Mouse (Mus musculus): ENCODE measurements at regions not wholly inside any gene's neighbourhood (a gene's known extent, or its start where the extent isn't known, plus 50 kb on each side); places are given as distances from the start of the nearest gene placed in this dataset.
"Not testable (repeated sequence)": the region's sequence is repeated elsewhere in the genome, so short reads cannot be mapped to it uniquely, and the experiment has no call there.

GRCm38 (mm10) chr13:31050160-31050788, 76.3 kb downstream of the Gm5447 start:
- no peak overlapping the region for H3K4me2 ChIP-seq
- H3K27ac ChIP-seq = no peak overlapping the region
- H3K36me3 ChIP-seq = no peaks in the 10 kb centered on the region
- no peaks in the 10 kb centered on the region for H3K27me3 ChIP-seq
- H3K4me1 ChIP-seq = no peaks in the 10 kb centered on the region
- ATAC-seq (replicated peaks; ENCODE audit: low FRiP score) = no peak
- WGBS = 80% methylated on average over 11 of the region's 11 CpGs
- no peak overlapping the region for H3K9ac ChIP-seq
- H3K4me3 ChIP-seq (replicated peaks) = no peak overlapping the region
- no peaks in the 10 kb centered on the region for H3K9me3 ChIP-seq (replicated peaks)

DNA sequence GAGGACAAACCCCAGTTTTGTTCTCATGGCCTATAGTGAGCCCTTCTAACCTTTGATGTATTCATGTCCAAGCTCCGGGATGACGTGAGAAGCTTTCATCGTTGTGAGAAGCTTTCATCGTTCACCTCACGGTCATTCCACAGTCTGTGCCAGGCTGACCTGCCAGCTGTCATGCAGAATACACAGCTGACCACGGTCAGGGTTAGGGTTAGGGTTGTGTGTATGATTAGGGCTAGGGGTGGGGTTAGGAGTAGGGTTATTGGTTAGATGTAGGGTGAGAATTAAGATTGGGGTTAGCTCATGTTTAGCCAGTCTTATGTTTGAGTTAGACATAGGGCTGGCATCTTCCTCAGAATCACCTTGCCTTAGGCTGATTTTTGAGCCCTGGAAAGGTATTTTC, 77.6 kb downstream of the Gm5447 start:
- ATAC-seq (replicated peaks; ENCODE audit: low FRiP score); H3K27ac ChIP-seq; H3K4me3 ChIP-seq (replicated peaks); H3K4me1 ChIP-seq; H3K4me2 ChIP-seq; H3K9ac ChIP-seq; H3K27me3 ChIP-seq; H3K9me3 ChIP-seq (replicated peaks); H3K36me3 ChIP-seq: not testable (repeated sequence)
- WGBS = no CpG with 5 or more reads among the region's 6 CpGs

- no peaks in the 10 kb centered on the region for H3K36me3 ChIP-seq
- H3K4me1 ChIP-seq = no peaks in the 10 kb centered on the region
- H3K9me3 ChIP-seq (replicated peaks) = no peaks in the 10 kb centered on the region
- no peak overlapping the region for H3K9ac ChIP-seq
- no peaks in the 10 kb centered on the region for H3K27me3 ChIP-seq
- no peak overlapping the region for H3K27ac ChIP-seq
- no peak for ATAC-seq (replicated peaks; ENCODE audit: low FRiP score)
- 90% methylated on average over 8 of the region's 8 CpGs for WGBS
- H3K4me2 ChIP-seq = no peak overlapping the region
- no peak overlapping the region for H3K4me3 ChIP-seq (replicated peaks)
Observed at GRCm38 (mm10) chr13:31054356-31054755, 80.4 kb downstream of the Gm5447 start.

GRCm38 (mm10) chr13:31055376-31056083, 81.5 kb downstream of the Gm5447 start:
- H3K4me3 ChIP-seq (replicated peaks) = no peak overlapping the region
- H3K27ac ChIP-seq = no peak overlapping the region
- no peaks in the 10 kb centered on the region for H3K36me3 ChIP-seq
- no peaks in the 10 kb centered on the region for H3K27me3 ChIP-seq
- H3K4me2 ChIP-seq = no peak overlapping the region
- no peak for ATAC-seq (replicated peaks; ENCODE audit: low FRiP score)
- H3K9ac ChIP-seq = no peak overlapping the region
- H3K9me3 ChIP-seq (replicated peaks) = no peaks in the 10 kb centered on the region
- H3K4me1 ChIP-seq = no peaks in the 10 kb centered on the region
- 70% methylated on average over 5 of the region's 5 CpGs for WGBS

- no peak for ATAC-seq (replicated peaks; ENCODE audit: low FRiP score)
- Histone ChIP-seq H3K36me3 (no peaks in the 10 kb centered on the region), H3K4me3 (replicated peaks) (no peak overlapping the region), H3K27me3 (no peaks in the 10 kb centered on the region), H3K9me3 (replicated peaks) (no peaks in the 10 kb centered on the region), H3K27ac (no peak overlapping the region), H3K4me1 (no peaks in the 10 kb centered on the region), H3K4me2 (no peak overlapping the region), H3K9ac (no peak overlapping the region)
- WGBS = 92% methylated on average over 12 of the region's 12 CpGs
Observed at GRCm38 (mm10) chr13:31056154-31056871, 82.3 kb downstream of the Gm5447 start.

DNA sequence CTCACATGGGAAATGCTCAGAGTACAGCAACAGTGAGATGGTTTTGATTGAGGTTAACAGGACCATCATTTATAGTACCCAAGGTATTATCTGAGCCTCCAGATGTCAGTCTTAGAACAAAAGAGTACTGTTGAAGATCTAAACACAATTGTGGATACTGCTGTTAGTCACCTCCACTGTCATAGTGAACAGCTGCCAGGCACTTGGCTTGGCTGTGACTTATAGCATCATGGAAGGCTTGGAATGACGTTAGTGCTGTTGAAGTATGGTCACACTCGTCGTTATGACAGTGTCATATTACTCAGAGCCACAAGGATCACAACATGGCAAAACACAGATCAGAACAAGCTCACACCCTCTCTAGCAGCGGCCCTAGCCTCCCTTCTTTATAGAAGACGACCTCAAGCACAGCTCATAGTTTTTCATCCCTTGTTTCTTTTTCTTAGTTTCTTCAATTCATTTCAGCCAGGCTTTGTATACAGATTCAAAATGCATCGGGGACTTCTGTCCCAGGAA, 87.0 kb downstream of the Gm5447 start:
- H3K27ac ChIP-seq = no peak overlapping the region
- H3K9ac ChIP-seq = no peak overlapping the region
- no peak overlapping the region for H3K4me3 ChIP-seq (replicated peaks)
- no peaks in the 10 kb centered on the region for H3K27me3 ChIP-seq
- no peaks in the 10 kb centered on the region for H3K4me1 ChIP-seq
- no peaks in the 10 kb centered on the region for H3K9me3 ChIP-seq (replicated peaks)
- no peaks in the 10 kb centered on the region for H3K36me3 ChIP-seq
- no peak for ATAC-seq (replicated peaks; ENCODE audit: low FRiP score)
- H3K4me2 ChIP-seq = no peak overlapping the region
- 52% methylated on average over 6 of the region's 6 CpGs for WGBS

- no peaks in the 10 kb centered on the region; the same call in 1 of the 2 replicates for H3K27me3 ChIP-seq
- H3K27ac ChIP-seq = no peak overlapping the region
- H3K4me3 ChIP-seq (replicated peaks) = no peak overlapping the region
- no peak overlapping the region for H3K9ac ChIP-seq
- H3K4me2 ChIP-seq = no peak overlapping the region
- H3K36me3 ChIP-seq = no peaks in the 10 kb centered on the region
- WGBS = 78% methylated on average over 2 of the region's 2 CpGs
- no peak for ATAC-seq (replicated peaks; ENCODE audit: low FRiP score)
- H3K9me3 ChIP-seq (replicated peaks) = no peaks in the 10 kb centered on the region
- H3K4me1 ChIP-seq = no peaks in the 10 kb centered on the region
Observed at GRCm38 (mm10) chr13:31068343-31068742, 94.3 kb downstream of the Gm5447 start.

- WGBS = 51% methylated on average over 5 of the region's 5 CpGs
- no peak overlapping the region for H3K4me3 ChIP-seq (replicated peaks)
Observed at GRCm38 (mm10) chr13:31076541-31076940, 102.5 kb downstream of the Gm5447 start.

DNA sequence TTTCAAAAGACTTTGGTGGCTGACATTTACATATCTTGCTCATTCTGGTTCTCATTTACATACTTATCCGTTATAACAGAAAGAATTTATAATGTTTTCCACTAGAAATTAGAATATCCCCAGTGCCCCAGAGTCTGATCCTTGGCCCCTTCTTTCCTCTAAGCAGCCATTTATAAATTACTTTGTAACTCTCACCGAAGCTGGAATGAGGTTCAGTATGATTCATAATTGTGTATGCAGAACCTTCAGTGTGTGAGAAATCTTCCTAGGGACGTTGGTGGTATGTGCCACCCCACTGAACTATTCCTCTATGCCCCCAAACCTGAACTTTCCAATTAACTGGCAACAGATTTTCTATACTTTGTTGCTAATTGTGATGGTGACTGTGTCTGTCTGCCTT, 104.7 kb downstream of the Gm5447 start:
- ATAC-seq (replicated peaks; ENCODE audit: low FRiP score) = no peak
- 70% methylated on average over 3 of the region's 3 CpGs for WGBS
- no peak overlapping the region for H3K9ac ChIP-seq
- peaks cover 61% of the 10 kb centered on the region for H3K27me3 ChIP-seq
- no peak overlapping the region for H3K27ac ChIP-seq
- H3K9me3 ChIP-seq (replicated peaks) = no peaks in the 10 kb centered on the region
- no peaks in the 10 kb centered on the region for H3K4me1 ChIP-seq
- H3K4me3 ChIP-seq (replicated peaks) = no peak overlapping the region
- no peak overlapping the region for H3K4me2 ChIP-seq
- no peaks in the 10 kb centered on the region for H3K36me3 ChIP-seq

More at GRCm38 (mm10) chr13:31076541-31076940, 102.5 kb downstream of the Gm5447 start:
- H3K9ac ChIP-seq = no peak overlapping the region
- no peak overlapping the region for H3K27ac ChIP-seq
- no peaks in the 10 kb centered on the region for H3K4me1 ChIP-seq
- H3K9me3 ChIP-seq (replicated peaks) = no peaks in the 10 kb centered on the region
- H3K27me3 ChIP-seq = peaks cover 50% of the 10 kb centered on the region
- no peak for ATAC-seq (replicated peaks; ENCODE audit: low FRiP score)
- H3K4me2 ChIP-seq = no peak overlapping the region
- H3K36me3 ChIP-seq = no peaks in the 10 kb centered on the region

- WGBS = 7% methylated on average over 4 of the region's 4 CpGs
- H3K27ac ChIP-seq = no peak overlapping the region
- no peak for ATAC-seq (replicated peaks; ENCODE audit: low FRiP score)
Observed at GRCm38 (mm10) chr13:31080215-31080614, 106.2 kb downstream of the Gm5447 start.

GRCm38 (mm10) chr13:31082448-31083140, 108.6 kb downstream of the Gm5447 start:
- ATAC-seq (replicated peaks; ENCODE audit: low FRiP score) = no peak
- Histone ChIP-seq H3K36me3 (no peaks in the 10 kb centered on the region), H3K4me2 (no peak overlapping the region), H3K9ac (no peak overlapping the region), H3K27me3 (peaks cover 74% of the 10 kb centered on the region), H3K9me3 (replicated peaks) (no peaks in the 10 kb centered on the region), H3K27ac (no peak overlapping the region), H3K4me3 (replicated peaks) (no peak overlapping the region), H3K4me1 (no peaks in the 10 kb centered on the region)
- WGBS = 22% methylated on average over 13 of the region's 13 CpGs

More at GRCm38 (mm10) chr13:31080215-31080614, 106.2 kb downstream of the Gm5447 start:
- Histone ChIP-seq H3K4me2 (0 out of 2 replicates have a peak overlapping the region, but pooled peaks have one; percentile 7), H3K9me3 (replicated peaks) (no peaks in the 10 kb centered on the region), H3K4me1 (no peaks in the 10 kb centered on the region), H3K27me3 (peaks cover 73% of the 10 kb centered on the region), H3K4me3 (replicated peaks) (no peak overlapping the region), H3K9ac (no peak overlapping the region), H3K36me3 (no peaks in the 10 kb centered on the region)

GRCm38 (mm10) chr13:31101051-31101450, 127.0 kb downstream of the Gm5447 start:
- H3K27ac ChIP-seq = no peak overlapping the region
- no peak overlapping the region for H3K4me3 ChIP-seq (replicated peaks)
- H3K9me3 ChIP-seq (replicated peaks) = no peaks in the 10 kb centered on the region
- WGBS = 53% methylated on average over 2 of the region's 2 CpGs
- no peak overlapping the region for H3K4me2 ChIP-seq
- no peaks in the 10 kb centered on the region for H3K4me1 ChIP-seq
- H3K36me3 ChIP-seq = no peaks in the 10 kb centered on the region
- no peaks in the 10 kb centered on the region for H3K27me3 ChIP-seq
- H3K9ac ChIP-seq = no peak overlapping the region
- no peak for ATAC-seq (replicated peaks; ENCODE audit: low FRiP score)

Measured in kidney, embryonic 15.5 days (tissue).